Mouse (Mus musculus) layer of hippocampus, postnatal 36 days (tissue): ENCODE data around the gene Hspd1. TPM values are rescaled to one million over a fixed set of nuclear protein-coding genes. Genes with fewer than 3 reads are reported as not detected.
"Not testable (repeated sequence)": the region's sequence is repeated elsewhere in the genome, so short reads cannot be mapped to it uniquely, and the experiment has no call there.

Experiments
- DNase-seq, 2 experiments: peaks; one replicate each; pipeline ENCODE4 v3.0.0; 2022
- total RNA-seq, 2 experiments: library from RNA; stranded (reverse); gene quantifications; 2 replicates each; pipeline ENCODE4 v1.2.3; 2021

The Hspd1 gene
- total RNA-seq, 2 experiments from 2014 or later: 189 to 190 TPM

DNA sequence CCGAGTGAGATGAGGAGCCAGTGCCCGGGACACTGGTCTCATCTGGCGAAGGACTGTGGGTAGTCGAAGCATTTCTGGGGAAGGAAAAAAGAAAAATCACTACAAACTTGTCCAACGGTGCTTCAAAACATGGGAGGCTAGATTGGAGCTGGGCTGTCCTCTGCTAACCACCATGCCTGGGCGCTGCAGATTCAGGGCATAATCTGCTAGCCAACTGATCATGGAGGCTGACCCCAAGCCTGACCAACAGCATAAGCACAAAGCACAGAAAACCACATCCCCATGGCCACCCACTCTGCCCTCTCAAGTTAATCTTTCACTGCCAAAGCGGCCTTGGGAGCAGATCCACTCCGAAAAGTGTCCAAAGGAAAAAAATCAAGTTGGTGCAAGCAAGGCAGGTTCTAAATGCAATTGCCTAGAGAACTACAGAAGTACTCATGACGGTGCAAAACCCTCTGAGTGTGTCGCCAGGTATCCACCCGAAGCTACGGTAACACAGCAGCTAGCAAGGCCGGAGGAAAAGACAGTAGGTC, 1.1 kb downstream of the Hspd1 start:
- peak in 1 of 2 experiments; percentile 6 for DNase-seq

DNA sequence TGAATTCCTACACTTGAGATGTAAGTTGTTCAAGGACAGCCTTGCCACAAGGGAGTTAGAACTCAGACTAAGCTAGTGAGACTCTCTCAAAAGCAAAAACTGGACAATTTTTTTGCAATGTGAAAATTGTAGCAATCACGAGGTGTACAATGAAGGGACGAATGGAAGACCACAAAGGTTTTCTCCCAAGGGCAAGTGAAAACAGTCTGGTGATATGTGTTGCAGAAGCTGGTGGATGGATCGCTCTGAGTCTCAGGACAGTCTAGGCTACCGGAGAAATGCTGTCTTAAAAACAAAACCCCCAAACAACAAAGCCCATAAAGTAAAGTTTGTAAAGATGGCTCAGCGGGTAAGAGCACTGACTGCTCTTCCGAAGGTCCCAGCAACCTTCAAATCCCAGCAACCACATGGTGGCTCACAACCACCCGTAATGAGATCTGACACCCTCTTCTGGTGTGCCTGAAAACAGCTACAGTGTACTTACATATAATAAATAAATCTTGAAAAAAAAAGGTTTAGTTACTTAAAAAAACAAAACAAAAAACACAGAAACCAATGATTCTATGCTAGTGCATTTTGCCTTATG, 2.2 kb downstream of the Hspd1 start:
- DNase-seq: no peak

DNA sequence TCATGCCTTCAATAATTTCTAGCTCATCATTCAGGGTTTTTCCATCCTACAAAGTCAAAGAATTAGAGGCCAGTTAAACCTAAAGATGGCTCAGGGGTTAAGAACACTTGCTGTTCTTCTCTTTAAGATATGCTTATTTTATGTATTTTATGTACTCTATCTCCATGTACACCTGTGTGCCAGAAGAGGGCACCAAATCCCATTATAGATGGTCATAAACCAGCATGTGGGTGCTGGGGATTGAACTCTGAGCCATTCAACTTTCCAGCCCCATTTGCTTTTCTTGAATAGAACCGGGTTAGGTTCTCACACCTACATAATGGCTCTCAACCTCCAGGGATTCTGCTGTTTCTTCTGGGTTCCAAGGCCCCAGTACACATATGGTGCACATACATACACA, 5.9 kb downstream of the Hspd1 start:
- DNase-seq: no peak

DNA sequence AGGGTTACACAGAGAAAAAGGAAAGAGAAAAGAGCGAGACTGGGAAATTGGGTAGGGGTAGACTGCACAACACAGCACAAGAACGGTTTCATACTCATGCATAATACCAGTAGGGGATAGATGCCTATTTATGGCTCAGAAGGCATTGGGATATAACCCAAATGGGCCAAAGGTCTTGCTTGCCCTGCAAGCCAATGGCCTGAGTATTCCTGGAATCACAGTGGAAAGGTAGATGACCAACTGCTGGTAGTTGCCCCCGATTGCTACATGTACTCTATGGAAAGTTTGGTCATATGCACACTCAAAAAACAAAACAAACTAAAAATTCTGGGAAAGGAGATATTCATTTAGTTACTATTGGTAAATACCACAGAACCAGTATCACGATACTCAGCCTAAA, 8.4 kb downstream of the Hspd1 start:
- DNase-seq: no peak

DNA sequence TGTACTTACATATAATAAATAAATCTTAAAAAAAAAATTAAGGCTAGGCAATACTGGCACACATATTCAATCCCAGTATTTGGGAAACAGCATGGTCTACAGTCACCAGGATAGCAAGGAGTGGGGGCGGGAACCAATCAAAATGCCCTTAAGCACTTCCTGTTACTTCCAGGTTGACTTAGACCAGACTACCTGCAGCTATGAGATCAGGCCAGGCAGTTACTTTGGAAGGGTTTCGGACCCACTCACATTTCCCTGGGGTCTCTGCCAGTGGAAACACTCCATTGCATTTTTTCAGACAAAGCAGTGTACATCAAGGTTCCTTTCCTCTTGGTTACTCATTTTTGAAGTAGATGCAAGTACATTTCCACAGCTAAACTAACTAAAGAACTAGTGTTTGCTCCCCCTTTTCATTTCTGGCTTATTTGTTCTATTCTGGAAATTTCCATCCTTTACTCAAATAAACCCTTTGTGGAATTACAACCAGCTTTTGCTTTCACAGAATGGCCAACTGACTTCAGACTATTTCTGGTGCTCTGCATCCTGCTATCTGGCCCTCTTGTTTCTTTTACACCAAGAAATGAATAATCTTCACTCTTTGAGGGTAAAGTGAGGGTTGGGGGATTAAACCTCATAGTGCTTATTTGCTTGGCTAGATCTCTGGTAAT, 11.1 kb downstream of the Hspd1 start:
- no peak for DNase-seq

DNA sequence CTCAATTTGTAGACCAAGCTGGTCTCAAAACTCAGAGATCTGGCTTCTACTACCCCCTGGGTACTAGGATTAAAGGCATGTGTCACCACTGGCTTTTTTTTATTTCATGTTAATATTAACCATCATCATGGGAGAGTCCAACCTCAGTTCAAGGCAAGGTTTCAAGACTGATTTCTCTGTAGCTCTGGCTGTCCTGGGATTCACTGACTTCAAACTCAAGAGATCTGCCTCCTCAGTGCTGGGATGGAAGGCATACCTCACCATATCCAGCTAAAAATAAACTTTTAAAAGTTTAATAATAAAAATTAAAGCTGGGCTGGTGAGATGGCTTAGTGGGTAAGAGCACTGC, 11.7 kb downstream of the Hspd1 start:
- DNase-seq: no peak

DNA sequence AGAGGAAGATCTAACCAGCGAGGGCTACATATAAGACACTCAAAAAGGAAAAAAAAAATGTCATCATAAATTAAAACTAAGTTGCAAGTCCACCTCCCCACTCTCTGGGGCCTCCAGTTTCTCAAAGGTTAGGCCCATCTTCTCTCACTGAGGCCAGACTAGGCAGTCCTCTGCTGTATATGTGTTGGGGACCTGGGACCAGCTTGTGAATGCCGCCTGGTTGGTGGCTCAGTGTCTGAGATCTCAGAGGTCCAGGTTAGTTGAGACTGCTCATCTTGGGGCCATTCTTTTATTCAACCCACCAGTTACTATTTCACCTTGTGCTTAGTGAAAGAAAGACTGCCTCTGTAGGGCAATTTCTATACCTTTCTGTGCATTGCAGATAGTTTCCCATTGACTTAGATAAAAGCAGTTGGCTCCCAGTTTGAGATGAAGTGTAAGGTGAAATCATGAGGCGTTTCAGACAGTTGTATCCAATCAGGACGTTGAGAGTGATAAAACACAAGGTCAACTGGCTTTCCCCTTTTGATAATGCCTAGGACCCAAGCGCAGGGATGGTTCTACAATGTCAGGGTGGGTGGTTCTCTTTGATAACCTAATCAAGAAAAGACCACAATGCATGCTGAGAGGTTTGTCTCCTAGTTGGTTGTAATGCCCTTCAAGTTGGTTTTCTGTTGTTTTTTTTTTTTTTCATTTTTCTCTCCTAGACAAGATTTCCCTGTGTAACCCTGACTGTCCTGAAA, 12.2 kb downstream of the Hspd1 start:
- DNase-seq: no peak

DNA sequence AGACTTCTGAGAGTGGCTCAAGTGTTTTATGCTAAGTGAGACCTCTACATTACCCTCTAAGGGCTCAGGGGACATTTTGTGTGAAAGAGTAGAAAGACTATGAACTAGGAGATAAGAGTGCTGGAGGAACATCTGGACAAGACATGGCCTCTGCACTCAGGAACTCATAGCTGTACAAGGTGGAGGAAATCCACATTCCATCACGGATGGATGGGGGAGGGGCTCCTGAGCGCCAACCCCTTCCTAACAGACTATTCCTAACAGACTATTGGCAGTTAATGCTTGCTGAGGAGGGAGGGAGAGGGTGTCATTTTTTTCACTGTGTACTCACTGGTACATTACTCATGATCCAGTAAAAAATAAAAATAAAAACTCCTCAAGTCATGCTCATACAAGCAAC, 13.3 kb downstream of the Hspd1 start:
- DNase-seq: no peak

DNA sequence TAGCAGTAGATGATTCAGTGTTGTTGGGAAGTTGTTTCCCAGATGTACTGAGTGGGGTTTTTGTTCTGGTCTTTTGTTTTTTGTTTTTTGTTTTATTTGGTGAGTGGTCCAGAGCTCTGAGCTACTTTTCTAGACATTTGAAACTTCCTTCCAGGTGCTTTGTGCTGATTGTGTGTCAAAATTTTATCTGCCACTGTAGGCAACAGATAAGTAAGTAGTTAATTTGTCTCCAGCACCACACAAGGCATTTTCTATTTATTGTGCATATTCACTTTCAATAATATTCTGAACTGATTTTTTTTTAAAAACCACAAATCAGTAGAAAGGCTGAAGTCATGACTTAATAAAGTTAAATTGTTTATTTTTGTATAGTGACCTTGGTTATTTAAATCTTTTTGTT, 15.7 kb downstream of the Hspd1 start:
- not testable (repeated sequence) for DNase-seq

DNA sequence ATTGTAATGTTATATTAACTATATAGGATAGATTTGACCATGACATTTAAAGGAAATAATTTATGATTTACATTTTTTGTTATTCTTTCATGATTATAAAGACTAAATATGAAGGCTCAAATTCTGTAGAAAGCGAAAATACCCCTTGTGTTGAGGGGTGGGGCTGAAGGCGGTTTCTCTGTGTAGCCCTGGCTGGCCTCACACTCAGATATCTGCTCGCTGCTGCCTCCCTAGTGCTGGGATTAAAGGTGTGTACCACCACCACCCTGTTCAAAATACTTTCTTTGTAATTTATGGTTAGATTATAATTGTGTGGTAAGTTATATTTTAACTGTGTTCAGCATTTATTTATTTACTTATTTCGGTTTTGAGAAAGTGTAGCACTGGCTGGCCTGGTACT, 26.3 kb downstream of the Hspd1 start:
- DNase-seq: no peak

DNA sequence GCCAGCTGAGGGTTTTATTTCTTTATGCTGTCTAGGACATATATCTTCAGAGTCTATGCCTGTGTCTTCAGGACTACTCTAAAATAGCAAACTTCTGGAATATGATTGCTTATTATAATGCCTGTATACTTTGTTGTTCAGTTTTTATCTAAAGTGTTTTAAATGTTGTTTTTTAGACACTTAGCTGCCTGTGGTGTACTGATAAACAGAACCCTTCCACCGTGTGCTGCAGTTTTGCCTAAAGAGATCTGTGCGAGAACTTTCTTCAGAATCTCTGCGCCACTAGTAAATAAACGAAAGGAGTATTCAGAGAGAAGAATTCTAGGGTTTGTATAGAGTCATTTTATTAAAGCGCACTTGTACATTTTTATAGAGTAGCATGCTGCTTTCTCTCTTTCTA, 26.9 kb downstream of the Hspd1 start:
- no peak for DNase-seq

DNA sequence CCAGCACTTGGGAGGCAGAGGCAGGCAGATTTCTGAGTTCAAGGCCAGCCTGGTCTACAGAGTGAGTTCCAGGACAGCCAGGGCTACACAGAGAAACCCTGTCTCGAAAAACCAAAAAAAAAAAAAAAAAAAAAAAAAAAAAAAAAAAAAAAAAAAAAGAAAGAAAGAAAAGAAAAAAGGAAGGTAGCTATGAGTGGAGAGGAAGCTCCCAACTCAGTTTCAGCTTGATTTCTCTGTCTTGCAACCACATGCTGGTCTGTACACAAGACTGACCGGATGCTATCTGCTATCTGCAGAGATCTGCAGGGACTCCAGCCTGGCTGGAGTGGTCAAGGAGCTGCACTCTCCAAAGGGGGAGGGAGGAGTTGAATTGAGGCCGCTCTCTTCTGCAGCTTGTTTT, 29.7 kb downstream of the Hspd1 start:
- not testable (repeated sequence) for DNase-seq

DNA sequence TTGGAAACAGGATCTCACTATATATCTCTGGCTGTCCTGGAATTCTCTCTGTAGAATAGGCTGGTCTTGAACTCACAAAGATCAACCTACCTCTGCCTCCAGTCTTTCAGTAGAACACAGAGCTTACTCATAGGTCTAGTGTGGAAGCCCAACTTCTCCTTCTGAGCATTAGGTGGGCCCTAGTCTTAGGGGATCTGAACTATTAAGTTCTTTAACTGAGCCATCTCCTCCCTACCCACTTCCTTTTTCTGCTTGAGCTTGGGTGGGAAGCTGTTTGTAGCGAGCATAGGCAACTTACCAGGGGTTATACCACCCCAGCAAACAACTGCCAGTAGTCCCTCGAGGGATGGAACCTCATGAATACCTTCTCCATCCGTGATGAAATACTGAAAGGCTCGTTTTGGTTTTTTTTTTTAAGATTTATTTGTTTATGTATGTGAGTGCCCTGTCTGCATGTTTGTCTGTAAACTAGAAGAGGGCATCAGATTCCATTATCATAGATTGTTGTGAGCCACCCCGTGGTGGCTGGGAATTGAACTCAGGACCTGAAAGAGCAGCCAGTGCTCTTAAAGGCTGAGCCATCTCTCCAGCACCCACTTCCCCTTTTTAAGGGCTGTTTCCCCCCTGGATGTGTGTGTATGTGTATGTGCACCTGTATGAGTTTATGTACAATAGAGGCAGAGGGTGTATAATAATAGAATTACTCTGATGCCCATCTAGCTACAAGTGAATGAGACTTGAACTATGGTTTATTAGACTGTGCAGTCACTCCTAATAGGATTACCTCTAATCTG, 32.5 kb downstream of the Hspd1 start:
- no peak for DNase-seq

DNA sequence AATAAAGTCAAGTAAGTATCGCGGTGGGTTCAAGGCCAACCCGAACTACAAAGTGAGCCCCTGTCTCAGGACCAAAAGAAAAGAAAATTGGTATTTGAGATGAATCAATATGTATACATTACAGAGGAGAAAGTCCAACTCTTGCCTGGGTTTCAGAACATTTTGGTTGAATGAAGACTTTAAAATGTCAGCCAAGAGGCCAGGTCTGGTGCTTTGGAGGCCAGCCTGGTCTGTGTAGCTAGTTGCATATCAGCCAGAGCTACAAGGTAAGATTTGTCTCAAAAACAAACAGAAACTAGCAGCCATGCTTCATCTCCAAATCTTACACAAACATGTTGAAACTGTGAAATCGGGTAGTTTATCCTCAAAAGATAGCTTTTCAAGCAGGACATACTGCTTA, 34.4 kb downstream of the Hspd1 start:
- DNase-seq: no peak

DNA sequence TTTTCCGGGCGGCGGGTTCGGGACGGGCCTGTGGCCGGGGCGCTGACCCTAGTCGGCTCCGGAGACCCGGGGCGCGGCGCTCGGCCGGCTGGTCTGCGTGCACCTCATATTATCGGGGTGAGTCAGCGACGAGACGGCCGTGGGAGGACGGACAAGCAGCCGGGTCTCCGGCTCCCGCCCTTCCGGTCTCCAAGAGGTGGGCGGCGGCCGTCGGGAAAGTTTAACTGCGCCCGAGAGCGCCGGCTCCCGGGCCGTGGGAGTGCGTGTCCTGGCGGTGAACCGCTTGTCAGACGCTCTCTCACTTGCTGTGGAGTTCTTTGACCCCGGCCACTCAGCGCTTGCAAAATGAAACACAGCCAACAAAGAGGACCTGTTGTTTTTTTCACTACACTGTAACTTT, 35.0 kb downstream of the Hspd1 start:
- no peak for DNase-seq

DNA sequence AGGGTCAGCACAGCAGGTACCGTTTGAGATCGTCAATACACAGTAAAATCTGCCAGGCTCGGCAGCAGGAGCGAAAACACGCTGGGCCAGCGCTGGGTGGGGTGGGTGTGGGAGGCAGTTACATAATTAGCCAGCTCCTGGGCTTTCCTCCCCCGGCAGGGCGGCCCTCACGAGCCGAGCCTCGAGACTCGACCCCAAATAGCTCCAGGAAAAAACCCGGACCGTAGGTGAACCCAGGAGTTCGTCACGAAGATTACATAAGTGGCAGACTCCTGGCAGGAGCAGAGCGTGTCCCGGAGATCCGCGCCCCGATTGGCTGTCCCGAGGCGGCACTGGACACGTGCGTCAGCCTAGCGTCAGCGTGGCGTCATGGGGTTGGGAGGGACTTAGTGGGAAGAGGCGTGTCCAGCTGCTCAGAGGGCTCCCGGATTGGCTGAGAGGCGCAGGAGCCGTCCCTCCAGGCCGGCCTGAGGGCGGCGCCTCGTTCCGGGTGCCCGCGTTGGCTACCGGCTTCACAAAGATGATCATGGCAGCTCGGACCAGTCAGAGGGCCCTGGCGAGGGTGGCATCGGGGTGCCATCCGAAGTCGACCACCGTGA, 35.6 kb downstream of the Hspd1 start, which contains the start of gene Coq10b:
Coq10b (plus strand) TSS at position 416 of the 599 bp plus-strand sequence.
- DNase-seq: peak; percentile 100

DNA sequence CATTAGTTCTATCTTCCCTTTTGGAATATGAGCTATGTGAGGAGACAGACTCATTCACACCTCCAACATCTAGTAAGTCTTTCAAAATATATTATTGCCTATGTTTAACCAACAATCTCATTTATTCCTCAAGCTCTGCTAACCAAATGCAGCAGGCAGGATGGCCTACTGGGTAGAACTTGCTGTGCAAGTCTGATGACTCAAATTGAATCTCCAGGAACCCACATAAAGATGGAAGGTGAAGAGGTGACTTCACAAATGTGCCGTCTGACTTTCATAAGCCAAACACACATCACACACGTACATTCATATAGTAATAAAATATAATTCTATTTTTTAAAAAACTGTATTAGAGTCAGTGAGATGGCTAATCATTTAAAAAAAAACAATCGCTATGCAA, 36.4 kb downstream of the Hspd1 start:
- no peak for DNase-seq

DNA sequence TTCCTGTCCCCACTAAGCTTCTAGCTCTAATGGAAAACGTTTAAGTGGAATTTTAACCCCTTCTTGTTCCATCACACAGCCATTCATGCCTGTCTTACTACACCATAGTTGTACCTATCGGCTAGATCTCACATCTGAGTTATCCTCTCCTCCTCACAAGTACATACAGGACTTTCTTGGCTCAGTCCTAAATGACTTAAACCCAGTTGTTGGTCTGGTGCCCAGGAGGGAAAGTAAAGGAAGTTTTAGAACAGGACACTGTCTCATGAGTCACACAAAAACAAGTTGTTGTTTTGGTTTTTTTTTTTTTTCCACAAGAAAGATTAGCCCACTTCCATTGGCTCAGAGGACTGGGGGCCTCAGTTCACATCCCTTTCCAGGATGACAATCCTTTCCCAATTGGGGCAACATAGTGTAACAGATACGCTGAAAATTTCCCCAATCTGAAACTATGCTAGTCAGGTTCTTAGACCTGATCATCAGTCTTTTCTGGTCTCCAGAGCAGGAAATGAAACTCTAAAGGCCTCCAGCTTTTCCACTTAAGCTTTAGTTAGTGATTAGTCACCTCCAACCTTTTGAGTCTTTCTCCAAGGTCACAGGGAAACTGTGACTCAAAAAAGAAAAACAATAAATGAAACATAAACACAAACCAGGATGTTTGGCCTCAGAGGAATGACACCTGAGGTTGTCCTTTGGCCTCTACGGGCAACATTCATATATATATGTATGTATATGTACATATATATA, 39.0 kb downstream of the Hspd1 start:
- DNase-seq: no peak

DNA sequence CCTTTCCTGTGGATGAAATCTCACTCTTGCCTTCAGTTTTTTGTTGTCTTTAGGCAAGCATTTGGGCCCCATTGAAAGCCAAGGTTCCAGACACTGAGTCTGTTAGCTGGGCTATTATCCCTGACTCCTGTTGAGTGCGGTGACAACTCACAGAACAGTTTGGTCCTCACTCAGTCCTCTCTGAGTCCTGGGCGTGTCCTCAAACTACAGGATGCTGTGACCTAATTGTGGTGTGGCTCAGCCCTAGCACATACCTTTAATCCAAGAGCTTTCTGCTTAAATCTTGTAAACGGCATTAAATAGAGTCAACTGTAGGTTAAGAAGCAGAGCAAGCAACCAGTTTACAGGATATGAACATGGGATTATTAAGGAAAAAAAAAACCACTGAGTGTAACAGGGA, 44.9 kb downstream of the Hspd1 start:
- DNase-seq: no peak

DNA sequence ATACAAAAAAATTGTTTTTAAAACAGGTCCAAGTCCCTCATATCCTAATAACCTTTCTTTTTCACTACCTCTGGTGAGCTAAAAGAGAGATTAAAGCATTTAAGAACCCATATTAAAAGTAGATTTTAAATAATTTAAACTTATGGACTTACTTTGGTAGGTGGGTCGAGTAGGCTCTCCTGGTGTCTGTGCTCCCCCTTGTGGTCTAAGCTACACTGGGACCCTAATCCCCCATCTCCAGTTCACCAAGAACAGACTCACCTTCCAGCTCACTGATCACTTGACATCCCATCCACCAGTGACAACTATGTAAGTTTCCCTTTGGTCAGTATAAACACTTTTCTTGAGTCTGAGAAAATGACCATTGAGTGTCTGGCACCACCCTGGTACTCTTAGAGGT, 45.8 kb downstream of the Hspd1 start:
- no peak for DNase-seq

DNA sequence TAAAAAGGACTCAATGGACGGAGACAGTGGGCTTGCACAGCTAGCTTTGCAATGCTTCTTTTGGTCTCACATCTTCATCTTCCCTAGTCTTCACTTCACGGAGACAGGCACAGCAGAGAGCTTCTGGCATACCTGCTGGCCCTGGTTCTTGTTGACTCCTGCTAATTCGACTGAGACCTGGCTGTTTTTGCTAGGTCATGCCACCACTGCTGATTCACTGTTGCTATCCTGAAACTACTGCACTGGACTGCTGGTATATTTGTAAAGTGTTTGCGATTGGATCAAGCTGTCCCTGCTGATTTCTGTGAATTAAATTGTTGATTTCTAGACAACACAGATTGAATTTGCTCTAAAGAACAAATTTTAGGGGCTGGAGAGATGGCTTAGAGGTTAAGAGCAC, 46.4 kb downstream of the Hspd1 start:
- no peak for DNase-seq

DNA sequence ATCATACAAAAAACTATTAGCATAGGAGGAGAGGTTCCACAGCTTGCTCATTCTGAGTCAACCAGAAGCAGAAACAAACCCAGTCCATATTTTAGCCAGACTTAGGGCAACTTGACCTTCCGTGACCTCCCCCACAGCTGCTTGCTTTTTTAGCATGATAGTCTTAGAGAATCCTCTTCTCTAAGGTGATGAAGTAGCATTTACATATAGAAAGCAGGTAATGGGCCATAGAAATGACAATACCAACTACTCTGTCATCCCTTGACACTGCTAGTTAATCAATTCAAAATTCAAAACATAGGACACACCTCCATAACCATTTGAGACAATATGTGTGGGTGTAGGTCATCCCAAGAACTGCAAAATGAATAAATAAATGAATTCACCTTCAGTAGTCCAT, 48.1 kb downstream of the Hspd1 start:
- DNase-seq: no peak
